Mouse (Mus musculus): ENCODE results near the gene Retreg1.

Retreg1 gene

GRCm38 (mm10) chr15:25879229-25879628 is 36.2 kb downstream of the Retreg1 start:
- no peak for DNase-seq (ENCODE audit: extremely low read depth, low read depth)

- no peak for DNase-seq (ENCODE audit: extremely low read depth, low read depth)
These were observed 37.2 kb downstream of the Retreg1 start for GRCm38 (mm10) chr15:25880192-25880591.

- DNase-seq (ENCODE audit: extremely low read depth, low read depth), result no peak
These were observed 39.0 kb downstream of the Retreg1 start for GRCm38 (mm10) chr15:25882002-25882401.

GRCm38 (mm10) chr15:25884416-25884958 is 41.5 kb downstream of the Retreg1 start:
- DNase-seq (ENCODE audit: extremely low read depth, low read depth), result no peak

GRCm38 (mm10) chr15:25886581-25887011 is 43.6 kb downstream of the Retreg1 start:
- no peak for DNase-seq (ENCODE audit: extremely low read depth, low read depth)

GRCm38 (mm10) chr15:25889927-25890326 is 46.9 kb downstream of the Retreg1 start:
- DNase-seq (ENCODE audit: extremely low read depth, low read depth), result no peak

GRCm38 (mm10) chr15:25891556-25891955 is 48.6 kb downstream of the Retreg1 start:
- DNase-seq (ENCODE audit: extremely low read depth, low read depth), result peak; percentile 35

GRCm38 (mm10) chr15:25893327-25893726 is 50.3 kb downstream of the Retreg1 start:
- DNase-seq (ENCODE audit: extremely low read depth, low read depth), result no peak

- DNase-seq (ENCODE audit: extremely low read depth, low read depth), result no peak
These were observed 53.8 kb downstream of the Retreg1 start for GRCm38 (mm10) chr15:25896783-25897182.

- no peak for DNase-seq (ENCODE audit: extremely low read depth, low read depth)
These were observed 54.6 kb downstream of the Retreg1 start for GRCm38 (mm10) chr15:25897617-25898016.

GRCm38 (mm10) chr15:25899021-25899420 is 56.0 kb downstream of the Retreg1 start:
- no peak for DNase-seq (ENCODE audit: extremely low read depth, low read depth)

GRCm38 (mm10) chr15:25900540-25900939 is 57.6 kb downstream of the Retreg1 start:
- DNase-seq (ENCODE audit: extremely low read depth, low read depth), result peak; percentile 27

- DNase-seq (ENCODE audit: extremely low read depth, low read depth), result no peak
These were observed 60.1 kb downstream of the Retreg1 start for GRCm38 (mm10) chr15:25902931-25903615.

GRCm38 (mm10) chr15:25904435-25905021 is 61.5 kb downstream of the Retreg1 start:
- no peak for DNase-seq (ENCODE audit: extremely low read depth, low read depth)

GRCm38 (mm10) chr15:25909783-25910494 is 67.0 kb downstream of the Retreg1 start:
- peak; percentile 94 for DNase-seq (ENCODE audit: extremely low read depth, low read depth)

- DNase-seq (ENCODE audit: extremely low read depth, low read depth), result no peak
These were observed 67.5 kb downstream of the Retreg1 start for GRCm38 (mm10) chr15:25910495-25910865.

GRCm38 (mm10) chr15:25910924-25911323 is 67.9 kb downstream of the Retreg1 start:
- peak; percentile 56 for DNase-seq (ENCODE audit: extremely low read depth, low read depth)

GRCm38 (mm10) chr15:25912911-25913310 is 69.9 kb downstream of the Retreg1 start:
- DNase-seq (ENCODE audit: extremely low read depth, low read depth), result no peak

GRCm38 (mm10) chr15:25913659-25914058 is 70.7 kb downstream of the Retreg1 start:
- no peak for DNase-seq (ENCODE audit: extremely low read depth, low read depth)

GRCm38 (mm10) chr15:25914160-25914559 is 71.2 kb downstream of the Retreg1 start:
- no peak for DNase-seq (ENCODE audit: extremely low read depth, low read depth)

GRCm38 (mm10) chr15:25915013-25915412 is 72.0 kb downstream of the Retreg1 start:
- no peak for DNase-seq (ENCODE audit: extremely low read depth, low read depth)

- DNase-seq (ENCODE audit: extremely low read depth, low read depth), result no peak
These were observed 72.7 kb downstream of the Retreg1 start for GRCm38 (mm10) chr15:25915574-25916205.

Measured in MEL-GATA-1-ER (cell line).